Mouse (Mus musculus) gastrocnemius, adult 8-10 months (tissue): ENCODE measurements around the gene Eif1b. TPM values are rescaled to one million over a fixed set of nuclear protein-coding genes. Genes with fewer than 3 reads are reported as not detected.
"Not testable (repeated sequence)": the region's sequence is repeated elsewhere in the genome, so short reads cannot be mapped to it uniquely, and the experiment has no call there.

Experiments used
- DNase-seq, 2 experiments: peaks; one replicate each; pipeline ENCODE4 v3.0.0; 2022; ENCODE audit warnings: low spot score in 2 of 2
- total RNA-seq, 4 experiments: library from RNA; stranded (reverse); gene quantifications; 2 replicates each; pipeline ENCODE4 v1.2.4; 2022

Gene Eif1b
- total RNA-seq, 4 experiments from 2014 or later: 38.4 to 44.6 (median 42.4) TPM

DNA sequence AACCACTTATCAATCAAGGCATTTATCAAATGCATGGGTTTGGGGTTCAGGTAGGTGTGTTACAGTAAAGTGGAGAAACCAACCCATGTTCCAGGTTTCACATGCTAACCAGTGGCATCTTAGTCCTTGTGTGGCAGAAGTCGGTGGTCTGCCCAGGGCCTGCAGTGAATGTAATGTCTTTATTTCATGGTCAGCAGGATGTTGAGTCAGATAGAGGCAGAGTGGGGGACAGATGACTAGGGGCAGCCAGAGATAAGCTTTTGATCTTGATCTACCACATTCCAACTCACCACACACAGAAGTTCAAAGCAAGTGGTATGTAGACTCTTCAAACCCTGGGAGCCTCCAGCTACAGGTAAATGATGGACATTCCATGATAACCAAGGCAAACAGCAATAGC lies 29.1 kb downstream of the Eif1b start:
- no peak for DNase-seq

DNA sequence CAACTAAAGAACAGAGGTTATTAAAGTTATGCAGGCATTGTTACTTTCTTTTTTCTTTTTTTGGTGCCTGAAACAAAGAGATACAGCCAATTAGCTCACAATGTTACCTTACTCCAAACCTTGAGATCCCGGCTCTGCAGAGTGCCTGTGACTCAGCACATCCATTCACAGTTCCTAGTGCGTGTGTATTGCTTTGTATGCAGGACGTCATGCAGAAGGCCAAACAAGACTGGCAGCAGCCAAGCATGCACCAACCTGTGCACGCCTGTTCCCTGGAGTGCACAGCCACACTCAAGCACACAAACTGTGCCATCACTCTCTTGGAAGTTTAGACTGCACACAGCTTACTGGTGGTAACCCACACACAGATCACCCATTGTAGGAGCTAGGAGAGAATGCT lies 35.2 kb downstream of the Eif1b start:
- DNase-seq: no peak

DNA sequence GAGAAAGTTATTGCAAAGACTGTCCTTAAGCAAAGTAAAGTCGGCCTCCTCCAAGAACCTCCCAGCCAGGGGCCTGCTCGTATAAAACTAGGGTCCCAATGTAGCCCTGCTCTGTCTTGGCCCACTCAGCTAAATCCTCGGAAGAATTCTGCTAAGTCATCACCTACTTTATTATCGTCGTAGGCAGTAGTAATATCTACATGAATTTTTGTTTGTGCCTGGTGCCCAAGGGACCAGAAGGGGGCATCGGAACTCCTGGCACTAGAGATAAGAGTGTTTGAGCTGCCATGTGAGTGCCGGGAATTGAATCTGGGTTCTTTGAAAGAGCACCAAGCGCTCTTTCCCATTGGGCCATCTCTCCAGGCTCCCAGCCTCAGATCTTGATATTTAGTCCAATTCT lies 35.9 kb downstream of the Eif1b start:
- DNase-seq: no peak

DNA sequence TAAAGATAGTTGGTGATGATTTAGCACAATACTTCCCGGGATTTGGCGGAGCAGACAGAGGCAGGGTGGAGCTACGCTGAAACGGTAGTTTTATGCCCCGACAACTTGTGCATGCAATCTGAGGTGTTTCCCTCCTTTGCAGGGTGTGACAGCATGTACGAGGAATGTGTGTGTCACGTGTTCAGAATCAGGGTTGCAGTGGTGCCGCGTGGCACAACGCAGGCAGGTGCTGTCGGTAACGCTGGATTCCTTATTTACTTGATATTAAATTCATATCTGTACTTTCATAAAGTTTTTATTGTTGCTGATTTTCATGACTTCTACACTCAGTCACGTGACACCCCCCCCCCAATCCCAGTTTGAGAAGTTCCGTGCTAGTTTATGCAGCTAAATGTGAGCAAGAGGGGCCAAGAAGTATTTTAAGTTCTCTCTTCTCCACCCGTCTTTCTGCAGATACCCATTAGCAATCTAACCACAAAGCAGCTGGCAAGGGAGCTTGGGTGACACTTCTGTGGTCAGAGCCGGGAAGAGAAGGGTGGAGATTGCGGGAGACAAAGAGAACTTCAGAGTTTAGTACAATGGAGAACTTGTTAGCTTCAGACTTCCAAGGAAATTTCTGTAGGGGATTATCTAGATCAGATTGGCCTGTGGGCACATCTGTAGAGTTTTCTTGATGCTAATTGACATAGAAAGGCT lies 36.9 kb downstream of the Eif1b start:
- DNase-seq: no peak

DNA sequence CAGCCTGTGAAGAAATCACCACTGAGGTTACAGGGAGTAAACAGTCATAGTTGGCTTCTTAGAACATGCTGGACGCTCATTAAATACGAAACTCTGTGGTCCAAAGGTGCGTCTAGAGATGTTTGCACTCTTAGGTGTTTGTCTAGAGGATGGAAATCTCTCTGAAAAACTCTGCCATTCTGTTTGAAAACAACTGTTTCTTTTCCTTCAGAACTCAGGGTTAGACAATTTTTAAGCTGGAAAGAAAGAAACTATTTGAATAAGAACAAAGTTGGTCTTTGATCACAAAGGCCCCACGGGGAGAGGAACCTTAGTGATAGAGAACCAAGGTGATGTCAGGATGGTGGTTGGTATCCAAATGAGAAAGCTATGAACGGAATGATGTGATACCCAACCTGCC lies 38.4 kb downstream of the Eif1b start:
- DNase-seq: no peak

DNA sequence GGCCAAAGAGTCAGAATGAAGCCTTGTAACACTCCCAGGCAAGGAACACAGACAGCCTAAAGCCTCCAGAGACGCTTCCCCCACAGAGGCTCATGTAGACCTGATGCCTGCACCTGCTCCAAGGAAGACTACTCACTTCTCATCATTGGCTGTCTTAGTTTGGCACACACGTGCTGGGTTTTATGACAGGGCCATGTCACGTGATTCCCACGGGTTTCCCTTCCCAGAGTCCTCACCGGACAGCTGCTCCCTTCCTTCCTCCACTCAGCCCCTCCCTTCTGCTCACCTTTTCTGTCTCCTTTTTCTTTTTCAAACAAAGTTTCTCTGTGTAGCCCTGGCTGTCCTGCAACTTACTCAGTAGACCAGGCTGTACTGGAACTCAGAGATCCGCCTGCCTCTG lies 40.0 kb downstream of the Eif1b start:
- no peak for DNase-seq

DNA sequence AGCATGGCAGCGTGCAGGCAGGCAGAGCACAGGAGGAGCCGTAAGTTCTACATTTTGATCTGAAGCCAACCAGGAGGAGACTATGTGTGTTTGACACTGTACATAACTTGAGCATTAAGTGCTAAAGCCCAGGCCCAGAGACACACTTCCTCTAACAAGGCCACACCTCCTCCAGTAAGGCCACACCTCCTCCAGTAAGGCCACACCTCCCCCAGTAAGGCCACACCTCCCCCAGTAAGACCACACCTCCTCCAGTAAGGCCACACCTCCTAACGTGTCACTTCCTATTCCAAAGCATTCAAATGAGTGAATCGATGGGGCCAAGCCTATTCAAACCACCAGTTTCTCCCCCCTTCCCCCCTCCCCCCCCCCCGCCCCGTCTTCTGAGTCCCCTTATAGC lies 40.7 kb downstream of the Eif1b start:
- no peak for DNase-seq

DNA sequence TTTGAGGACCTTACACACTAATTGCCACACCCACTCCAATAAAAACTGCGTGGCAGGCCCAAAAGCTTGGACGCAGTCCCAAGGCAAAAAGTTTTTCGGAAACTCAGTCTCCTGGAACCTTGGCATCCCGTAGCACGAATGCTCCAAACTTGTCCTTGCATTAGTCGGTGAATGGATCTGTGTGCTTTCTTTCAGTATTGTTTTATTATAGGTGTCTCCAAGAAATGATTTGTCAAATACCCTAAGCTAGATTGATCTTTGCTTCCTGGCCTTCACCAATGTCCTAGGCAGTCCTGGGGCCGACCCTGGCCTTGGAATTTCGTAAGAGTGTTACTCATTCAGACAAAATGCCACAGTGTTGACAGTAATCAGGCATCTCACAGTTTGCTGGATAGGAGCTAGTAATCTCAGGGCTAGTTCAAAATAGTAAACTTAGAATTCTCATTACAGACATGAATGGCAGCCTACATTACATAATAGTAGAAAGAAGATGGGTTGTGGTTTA lies 41.5 kb downstream of the Eif1b start:
- DNase-seq: not testable (repeated sequence)

DNA sequence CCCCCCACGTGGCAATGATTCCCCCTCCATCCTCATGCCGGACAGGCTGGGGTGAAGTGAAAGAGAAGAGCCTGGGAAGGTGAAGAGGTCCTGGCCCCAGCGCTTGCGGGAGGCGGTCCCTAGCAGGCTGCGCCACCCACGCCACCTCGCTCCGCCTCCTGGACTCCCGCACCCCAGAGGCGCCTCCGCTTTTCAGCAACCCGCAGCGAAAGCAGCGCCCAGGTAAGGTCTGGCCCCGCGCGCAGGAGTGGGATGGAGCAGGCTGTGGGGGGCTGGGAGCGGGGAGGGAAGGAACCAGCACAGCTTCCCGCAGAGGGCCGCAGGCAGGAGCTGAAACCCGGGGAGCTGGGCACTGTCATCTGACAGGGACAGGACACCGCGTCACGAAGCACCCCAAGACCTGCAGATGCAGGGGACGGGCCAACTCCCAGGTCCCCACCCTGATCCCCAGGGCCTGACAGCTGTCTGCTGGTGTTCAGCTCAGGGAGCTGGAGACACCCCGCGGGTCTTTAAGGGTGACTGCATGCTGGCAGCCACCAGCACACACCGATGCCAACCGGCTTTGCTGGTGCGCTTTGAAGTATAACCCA lies 47.7 kb downstream of the Eif1b start, which contains the start of gene Entpd3:
Gene Entpd3, plus strand, starts transcription at position 157 of the 590 bp plus-strand sequence.
- no peak for DNase-seq

DNA sequence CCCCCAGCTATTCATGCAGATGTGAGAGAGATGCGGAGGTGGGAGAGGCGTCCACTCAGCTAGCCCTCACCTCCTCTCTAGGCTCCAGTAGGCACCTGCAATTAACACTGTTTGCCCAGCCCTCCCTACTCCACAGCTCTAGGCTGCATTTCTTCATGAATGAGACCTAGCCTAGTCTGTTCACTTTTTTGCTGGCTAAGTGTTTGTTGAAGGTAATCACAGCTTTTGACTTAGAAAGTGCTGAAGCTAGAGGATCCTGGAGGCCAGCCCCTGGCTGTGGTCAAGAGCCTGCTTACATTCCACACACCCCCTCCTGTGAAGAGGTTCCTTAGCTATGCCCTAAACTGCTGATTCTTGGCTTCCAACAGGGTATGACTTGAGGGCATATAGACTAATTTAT lies 49.4 kb downstream of the Eif1b start:
- DNase-seq: no peak

DNA sequence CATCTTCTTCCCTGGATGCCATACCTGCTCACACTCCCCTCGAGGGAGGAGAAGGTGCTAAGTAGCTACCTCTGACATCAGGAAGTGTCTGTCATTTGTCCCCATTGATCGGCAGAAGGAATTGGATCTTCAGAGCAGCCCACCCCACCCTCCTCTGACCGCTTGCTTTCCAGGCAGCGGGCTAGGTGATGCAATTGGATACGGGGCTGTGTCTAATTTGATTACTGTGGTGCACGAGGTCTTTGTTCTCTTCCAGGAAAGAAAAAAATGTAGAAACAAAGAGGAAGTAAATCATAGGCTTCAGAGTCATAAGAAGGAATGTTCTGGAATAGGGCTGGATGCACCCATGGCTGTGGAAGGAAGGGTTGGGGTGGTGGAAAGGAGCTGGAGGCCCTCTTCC lies 50.2 kb downstream of the Eif1b start:
- no peak for DNase-seq

Other genes starting within 250 kb of the Eif1b start
- gene Myrip, start 190.7 kb upstream of the Eif1b start, total RNA-seq: 1 to 10 TPM in 2 of 4 experiments, under 1 TPM in 2; 0.63 to 2.1 (median 1.1) TPM
- gene Entpd3, start 47.6 kb downstream of the Eif1b start, total RNA-seq: not detected
- 100 to 1,000 TPM; 270 to 356 (median 296) TPM for gene Rpl14, start 79.2 kb downstream of the Eif1b start, total RNA-seq